Mouse (Mus musculus): ENCODE data around the gene Polr2f. TPM values are rescaled to one million over a fixed set of nuclear protein-coding genes. Genes with fewer than 3 reads are reported as not detected.
A peak's percentile ranks its signal among the peaks of the same experiment; 100 is the strongest.

Gene Polr2f
- 231 and 244 TPM in 2 replicates for polyA plus RNA-seq (2015; fragmentation: Nextera tagmentation; extraction: Ambion mirVana)

GRCm38 (mm10) chr15:79140866-79141565 lies at the start of gene Polr2f, which contains the start of gene 1700088E04Rik:
TSS of gene Polr2f (plus strand) at chr15:79141009.
TSS of gene 1700088E04Rik (minus strand) at chr15:79141253.
- Histone ChIP-seq H3K9me3 (no peaks in the 10 kb centered on the region), H3K4me3 (peak within 1 kb of the TSS; percentile 83), H3K4me2 (peak within 1 kb of the TSS; percentile 94), H3K9ac (peak within 1 kb of the TSS; percentile 91), H3K27ac (replicated peaks) (peak within 1 kb of the TSS; percentile 51; the same call in 1 of the 2 replicates), H3K36me3 (peaks cover 21% of the 10 kb centered on the region), H3K27me3 (replicated peaks) (no peaks in the 10 kb centered on the region), H3K4me1 (peaks cover 28% of the 10 kb centered on the region)
- WGBS: under 1% methylated on average over 57 of the region's 57 CpGs
- ATAC-seq (ENCODE audit: extremely low read depth, insufficient number of reproducible peaks, low FRiP score, low TSS enrichment): peak; percentile 85

GRCm38 (mm10) chr15:79092284-79092683 lies 48.5 kb upstream of the Polr2f start:
- Histone ChIP-seq H3K4me1 (peaks cover 26% of the 10 kb centered on the region), H3K4me3 (no peak overlapping the region), H3K9me3 (no peaks in the 10 kb centered on the region), H3K27ac (replicated peaks) (no peak overlapping the region), H3K4me2 (no peak overlapping the region), H3K9ac (peak overlapping the region; percentile 33; the same call in 1 of the 2 replicates), H3K36me3 (peaks cover 88% of the 10 kb centered on the region), H3K27me3 (replicated peaks) (no peaks in the 10 kb centered on the region)
- WGBS: 83% methylated on average over 6 of the region's 6 CpGs
- no peak for ATAC-seq (ENCODE audit: extremely low read depth, insufficient number of reproducible peaks, low FRiP score, low TSS enrichment)

- Histone ChIP-seq H3K9me3 (no peaks in the 10 kb centered on the region), H3K27ac (replicated peaks) (peak overlapping the region; percentile 15; the same call in 1 of the 2 replicates), H3K27me3 (replicated peaks) (no peaks in the 10 kb centered on the region), H3K4me3 (no peak overlapping the region), H3K36me3 (peaks cover 80% of the 10 kb centered on the region), H3K9ac (peak overlapping the region; percentile 52), H3K4me1 (peaks cover 36% of the 10 kb centered on the region), H3K4me2 (no peak overlapping the region)
- 51% methylated on average over 7 of the region's 7 CpGs for WGBS
- ATAC-seq (ENCODE audit: extremely low read depth, insufficient number of reproducible peaks, low FRiP score, low TSS enrichment): no peak
These were observed 47.5 kb upstream of the Polr2f start for GRCm38 (mm10) chr15:79093083-79093839.

- peaks cover 58% of the 10 kb centered on the region for H3K4me1 ChIP-seq
- no peaks in the 10 kb centered on the region for H3K27me3 ChIP-seq (replicated peaks)
- peaks cover 57% of the 10 kb centered on the region for H3K36me3 ChIP-seq
- 83% methylated on average over 5 of the region's 5 CpGs for WGBS
- no peak for ATAC-seq (ENCODE audit: extremely low read depth, insufficient number of reproducible peaks, low FRiP score, low TSS enrichment)
- H3K27ac ChIP-seq (replicated peaks): no peak overlapping the region
- H3K9me3 ChIP-seq: no peaks in the 10 kb centered on the region
- H3K9ac ChIP-seq: no peak overlapping the region
- H3K4me3 ChIP-seq: no peak overlapping the region
- H3K4me2 ChIP-seq: no peak overlapping the region
These were observed 45.3 kb upstream of the Polr2f start for GRCm38 (mm10) chr15:79095483-79095882.

- H3K9ac ChIP-seq: peak overlapping the region; percentile 74
- 39% methylated on average over 3 of the region's 3 CpGs for WGBS
These were observed 44.3 kb upstream of the Polr2f start for GRCm38 (mm10) chr15:79096556-79096955.

GRCm38 (mm10) chr15:79097135-79097534 lies 43.7 kb upstream of the Polr2f start:
- Histone ChIP-seq H3K36me3 (peaks cover 41% of the 10 kb centered on the region), H3K4me1 (peaks cover 75% of the 10 kb centered on the region), H3K9me3 (no peaks in the 10 kb centered on the region), H3K9ac (peak overlapping the region; percentile 74), H3K4me3 (no peak overlapping the region), H3K4me2 (peak overlapping the region; percentile 39), H3K27ac (replicated peaks) (peak overlapping the region; percentile 96), H3K27me3 (replicated peaks) (no peaks in the 10 kb centered on the region)
- ATAC-seq (ENCODE audit: extremely low read depth, insufficient number of reproducible peaks, low FRiP score, low TSS enrichment): no peak
- WGBS: 24% methylated on average over 2 of the region's 2 CpGs

More at GRCm38 (mm10) chr15:79096556-79096955, 44.3 kb upstream of the Polr2f start:
- Histone ChIP-seq H3K27ac (replicated peaks) (peak overlapping the region; percentile 96), H3K9me3 (no peaks in the 10 kb centered on the region), H3K4me3 (no peak overlapping the region), H3K27me3 (replicated peaks) (no peaks in the 10 kb centered on the region), H3K4me2 (no peak overlapping the region), H3K4me1 (peaks cover 69% of the 10 kb centered on the region), H3K36me3 (peaks cover 47% of the 10 kb centered on the region)
- no peak for ATAC-seq (ENCODE audit: extremely low read depth, insufficient number of reproducible peaks, low FRiP score, low TSS enrichment)

- Histone ChIP-seq H3K4me1 (peaks cover 80% of the 10 kb centered on the region), H3K9me3 (no peaks in the 10 kb centered on the region), H3K27me3 (replicated peaks) (no peaks in the 10 kb centered on the region), H3K4me2 (peak overlapping the region; percentile 39), H3K36me3 (peaks cover 36% of the 10 kb centered on the region), H3K27ac (replicated peaks) (peak overlapping the region; percentile 96), H3K4me3 (no peak overlapping the region), H3K9ac (peak overlapping the region; percentile 74)
- ATAC-seq (ENCODE audit: extremely low read depth, insufficient number of reproducible peaks, low FRiP score, low TSS enrichment): peak; percentile 32; the same call in 1 of the 2 replicates
- 5% methylated on average over 6 of the region's 6 CpGs for WGBS
These were observed 43.2 kb upstream of the Polr2f start for GRCm38 (mm10) chr15:79097611-79098025.

GRCm38 (mm10) chr15:79098220-79098619 lies 42.6 kb upstream of the Polr2f start:
- ATAC-seq (ENCODE audit: extremely low read depth, insufficient number of reproducible peaks, low FRiP score, low TSS enrichment): no peak
- 41% methylated on average over 5 of the region's 5 CpGs for WGBS
- Histone ChIP-seq H3K4me2 (peak overlapping the region; percentile 39), H3K27me3 (replicated peaks) (no peaks in the 10 kb centered on the region), H3K27ac (replicated peaks) (peak overlapping the region; percentile 96), H3K4me3 (no peak overlapping the region), H3K4me1 (peaks cover 77% of the 10 kb centered on the region), H3K9ac (peak overlapping the region; percentile 74), H3K9me3 (no peaks in the 10 kb centered on the region), H3K36me3 (peaks cover 30% of the 10 kb centered on the region)

- Histone ChIP-seq H3K4me2 (peak overlapping the region; percentile 39), H3K4me1 (peaks cover 71% of the 10 kb centered on the region), H3K27me3 (replicated peaks) (no peaks in the 10 kb centered on the region), H3K4me3 (no peak overlapping the region), H3K27ac (replicated peaks) (peak overlapping the region; percentile 96), H3K36me3 (peaks cover 24% of the 10 kb centered on the region), H3K9me3 (no peaks in the 10 kb centered on the region), H3K9ac (peak overlapping the region; percentile 74)
- ATAC-seq (ENCODE audit: extremely low read depth, insufficient number of reproducible peaks, low FRiP score, low TSS enrichment): peak; percentile 31; the same call in 1 of the 2 replicates
- WGBS: 23% methylated on average over 7 of the region's 7 CpGs
These were observed 41.9 kb upstream of the Polr2f start for GRCm38 (mm10) chr15:79098868-79099267.

- 48% methylated on average over 4 of the region's 4 CpGs for WGBS
- Histone ChIP-seq H3K27me3 (replicated peaks) (no peaks in the 10 kb centered on the region), H3K36me3 (peaks cover 18% of the 10 kb centered on the region), H3K27ac (replicated peaks) (peak overlapping the region; percentile 96), H3K9me3 (no peaks in the 10 kb centered on the region), H3K9ac (peak overlapping the region; percentile 50), H3K4me1 (peaks cover 71% of the 10 kb centered on the region), H3K4me2 (0 out of 2 replicates have a peak overlapping the region, but pooled peaks have one; percentile 16), H3K4me3 (no peak overlapping the region)
- no peak for ATAC-seq (ENCODE audit: extremely low read depth, insufficient number of reproducible peaks, low FRiP score, low TSS enrichment)
These were observed 41.4 kb upstream of the Polr2f start for GRCm38 (mm10) chr15:79099456-79099855.

- 61% methylated on average over 4 of the region's 4 CpGs for WGBS
- H3K4me3 ChIP-seq: no peak overlapping the region
- H3K4me1 ChIP-seq: peaks cover 71% of the 10 kb centered on the region
- no peaks in the 10 kb centered on the region for H3K27me3 ChIP-seq (replicated peaks)
- no peak overlapping the region for H3K4me2 ChIP-seq
- peak overlapping the region; percentile 96 for H3K27ac ChIP-seq (replicated peaks)
- H3K9ac ChIP-seq: no peak overlapping the region
- ATAC-seq (ENCODE audit: extremely low read depth, insufficient number of reproducible peaks, low FRiP score, low TSS enrichment): no peak
- H3K9me3 ChIP-seq: no peaks in the 10 kb centered on the region
- H3K36me3 ChIP-seq: peaks cover 8% of the 10 kb centered on the region
These were observed 40.4 kb upstream of the Polr2f start for GRCm38 (mm10) chr15:79100391-79100790.

Data from heart, embryonic 13.5 days (tissue).